29 mouse cellular contexts compared by ENCODE assay signal in the genomic region with DNA sequence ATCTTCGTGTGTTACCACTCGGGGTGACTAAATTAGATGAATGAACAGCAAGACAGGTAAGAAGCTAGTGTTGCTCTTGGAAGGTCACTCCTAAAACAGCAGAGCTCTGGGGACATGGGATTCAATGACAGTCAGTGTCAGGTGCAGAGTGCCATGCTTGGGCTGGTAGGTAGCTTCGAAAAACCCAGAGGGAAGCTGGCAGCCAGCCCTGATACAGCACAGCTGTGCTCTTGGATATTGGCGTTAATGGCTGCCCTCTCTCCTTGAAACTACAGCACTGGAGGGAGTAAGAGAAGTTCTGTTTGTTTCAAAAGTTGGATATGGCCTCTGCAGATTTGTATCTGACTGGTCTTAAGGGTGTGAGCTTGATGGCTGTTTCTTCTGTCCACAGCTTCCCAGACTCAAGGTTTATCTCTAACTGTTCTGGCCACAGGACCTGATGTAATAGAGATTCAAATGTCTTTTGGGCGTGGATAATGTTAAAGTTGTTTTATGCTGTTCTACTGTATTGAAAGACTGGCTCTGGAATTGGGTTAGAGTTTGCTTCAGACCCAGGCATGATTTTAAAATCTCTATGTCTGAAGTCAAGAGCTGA.
DNase-seq lines count a peak whose midpoint lies in the region; ATAC-seq lines count a peak whose summit lies in the region.
"Had no signal": no experiment of that assay in that cellular context is flagged by ENCODE, and none has a peak within 500 bp of the region (broad histone marks: within the 10 kb centered on the region; RNA-seq: fewer than 3 reads in every experiment).

No protein-coding gene starts in this region.

- H3K27ac ChIP-seq in heart, embryonic 11.5 days (ENCODE audit: low read depth, low read length) = 0 out of 2 replicates have a peak overlapping the region, but pooled peaks have one; percentile 1
- H3K27ac ChIP-seq in liver, embryonic 16.5 days (ENCODE audit: low read length) = peak overlapping the region; percentile 3; the same call in 1 of the 2 replicates
- H3K27ac ChIP-seq in forebrain, embryonic 10.5 days = no peak overlapping the region
- H3K27ac ChIP-seq: embryonic facial prominence, embryonic 10.5 days; embryonic facial prominence, embryonic 15.5 days; forebrain, embryonic 13.5 days; hindbrain, embryonic 10.5 days; layer of hippocampus, adult 2 months; left cerebral cortex, adult 2 months; midbrain, embryonic 15.5 days; stomach, postnatal 0 days had no signal

- no peak for ATAC-seq in heart, embryonic 11.5 days (replicated peaks; ENCODE audit: insufficient number of reproducible peaks, low FRiP score, low TSS enrichment)
- ATAC-seq in hematopoietic stem cell, adult 5-6 weeks (replicated peaks in 1 of 2; ENCODE audit: insufficient read depth in 1 of 2, low FRiP score in 2 of 2, low TSS enrichment in 1 of 2, low read depth in 1 of 2, poor library complexity in 2 of 2, severe bottlenecking in 2 of 2) = peak; percentile 18 to 37; a peak in 1 of 4 replicates
- ATAC-seq in liver, embryonic 16.5 days (ENCODE audit: low read depth) = 0 out of 2 replicates have a peak, but pooled peaks have one; percentile 2
- ATAC-seq: forebrain, embryonic 13.5 days; hindbrain, embryonic 16.5 days; midbrain, embryonic 15.5 days had no signal

- H3K27me3 ChIP-seq in heart, embryonic 11.5 days (ENCODE audit: control insufficient read depth, insufficient read depth, low read length) = no peaks in the 10 kb centered on the region
- H3K27me3 ChIP-seq in liver, embryonic 16.5 days (ENCODE audit: control insufficient read depth, insufficient read depth, low read depth, low read length) = no peaks in the 10 kb centered on the region
- H3K27me3 ChIP-seq in forebrain, embryonic 10.5 days (ENCODE audit: poor library complexity, severe bottlenecking) = no peaks in the 10 kb centered on the region
- H3K27me3 ChIP-seq: embryonic facial prominence, embryonic 15.5 days; forebrain, embryonic 13.5 days; heart, embryonic 12.5 days; midbrain, embryonic 15.5 days had no signal

- peaks cover 12% of the 10 kb centered on the region for H3K4me1 ChIP-seq in heart, embryonic 11.5 days (ENCODE audit: control insufficient read depth, insufficient read depth, low read length)
- peaks cover 13% of the 10 kb centered on the region for H3K4me1 ChIP-seq in liver, embryonic 16.5 days (ENCODE audit: control insufficient read depth, low read depth, low read length)
- no peaks in the 10 kb centered on the region for H3K4me1 ChIP-seq in forebrain, embryonic 10.5 days
- H3K4me1 ChIP-seq: embryonic facial prominence, embryonic 10.5 days; embryonic facial prominence, embryonic 15.5 days; forebrain, embryonic 13.5 days; hindbrain, embryonic 10.5 days; midbrain, embryonic 15.5 days had no signal

- no peaks in the 10 kb centered on the region for H3K36me3 ChIP-seq in heart, embryonic 11.5 days (ENCODE audit: control insufficient read depth, insufficient read depth, low read length)
- no peaks in the 10 kb centered on the region for H3K36me3 ChIP-seq in liver, embryonic 16.5 days (ENCODE audit: control insufficient read depth, insufficient read depth)
- no peaks in the 10 kb centered on the region for H3K36me3 ChIP-seq in forebrain, embryonic 10.5 days (replicated peaks)
- H3K36me3 ChIP-seq: embryonic facial prominence, embryonic 10.5 days; embryonic facial prominence, embryonic 15.5 days; heart, embryonic 12.5 days; hindbrain, embryonic 10.5 days; midbrain, embryonic 15.5 days had no signal

- WGBS in heart, embryonic 11.5 days (ENCODE audit: insufficient replicate concordance) = 72% methylated on average over 5 of the region's 5 CpGs
- whole genome bisulfite sequencing in liver, embryonic 16.5 days (ENCODE audit: insufficient replicate concordance) = 26% methylated on average over 5 of the region's 5 CpGs
- WGBS in forebrain, embryonic 10.5 days = 90% methylated on average over 5 of the region's 5 CpGs

- no peak overlapping the region for H3K4me3 ChIP-seq in heart, embryonic 11.5 days (ENCODE audit: low read depth, low read length)
- H3K4me3 ChIP-seq in liver, embryonic 16.5 days (ENCODE audit: low read depth, low read length) = no peak overlapping the region
- H3K4me3 ChIP-seq in forebrain, embryonic 10.5 days = no peak overlapping the region
- H3K4me3 ChIP-seq: embryonic facial prominence, embryonic 10.5 days; embryonic facial prominence, embryonic 15.5 days; forebrain, embryonic 13.5 days; heart, embryonic 12.5 days; hindbrain, embryonic 10.5 days; layer of hippocampus, adult 2 months; left cerebral cortex, adult 2 months; midbrain, embryonic 15.5 days had no signal

- H3K9me3 ChIP-seq in heart, embryonic 11.5 days (replicated peaks; ENCODE audit: control insufficient read depth, low read length) = no peaks in the 10 kb centered on the region
- no peaks in the 10 kb centered on the region for H3K9me3 ChIP-seq in liver, embryonic 16.5 days (replicated peaks; ENCODE audit: control insufficient read depth, low read length)
- H3K9me3 ChIP-seq in forebrain, embryonic 10.5 days = no peaks in the 10 kb centered on the region
- H3K9me3 ChIP-seq: embryonic facial prominence, embryonic 10.5 days; embryonic facial prominence, embryonic 15.5 days; forebrain, embryonic 13.5 days; heart, embryonic 12.5 days; hindbrain, embryonic 10.5 days; midbrain, embryonic 15.5 days had no signal

- H3K9ac ChIP-seq in heart, embryonic 11.5 days (ENCODE audit: low read depth, low read length) = no peak overlapping the region
- H3K9ac ChIP-seq in liver, embryonic 16.5 days (ENCODE audit: low read depth, low read length) = no peak overlapping the region
- H3K9ac ChIP-seq: embryonic facial prominence, embryonic 15.5 days; forebrain, embryonic 13.5 days; heart, embryonic 12.5 days; lung, embryonic 14.5 days; midbrain, embryonic 15.5 days had no signal

- no peak overlapping the region for H3K4me2 ChIP-seq in heart, embryonic 11.5 days
- H3K4me2 ChIP-seq in liver, embryonic 16.5 days (ENCODE audit: low read depth, low read length) = no peak overlapping the region
- H3K4me2 ChIP-seq: embryonic facial prominence, embryonic 15.5 days; forebrain, embryonic 13.5 days; heart, embryonic 12.5 days; lung, embryonic 14.5 days; midbrain, embryonic 15.5 days had no signal

- no peak for DNase-seq in heart, postnatal 14 days
- peak; percentile 71 for DNase-seq in 416B (ENCODE audit: low read depth)
- DNase-seq in left cerebral cortex, postnatal 25 days (ENCODE audit: low spot score in 2 of 2) = no peak
- DNase-seq in thymus, postnatal 25 days = no peak
- DNase-seq in forebrain, embryonic 10.5 days (ENCODE audit: extremely low spot score, low spot score) = no peak
- DNase-seq: adrenal gland, postnatal 25 days; cerebellum, adult 18-20 months; cerebellum, postnatal 10 days; gastrocnemius, postnatal 14 days; kidney, postnatal 36 days; left cerebral cortex, postnatal 4 days; lung, embryonic 14.5 days; retina, postnatal 1 day; spleen, adult 18-20 months; thymus, adult 18-20 months; thymus, postnatal 36 days had no signal

- intact Hi-C loops in heart, postnatal 14 days (cut with DNase I) = no loop called here
- intact Hi-C loops in left cerebral cortex, postnatal 25 days (cut with DNase I) = no loop called here
